Mouse (Mus musculus): ENCODE results near the gene Cpe. TPM values are rescaled to one million over a fixed set of nuclear protein-coding genes. Genes with fewer than 3 reads are reported as not detected.
A peak's percentile ranks its signal among the peaks of the same experiment; 100 is the strongest.

Cpe gene
- total RNA-seq, 2 experiments from 2014 or later: 96.8 to 101 TPM

- no peak for DNase-seq (ENCODE audit: low spot score in 2 of 2)
Observed at GRCm38 (mm10) chr8:64634131-64634865, 58.6 kb downstream of the Cpe start.

DNA sequence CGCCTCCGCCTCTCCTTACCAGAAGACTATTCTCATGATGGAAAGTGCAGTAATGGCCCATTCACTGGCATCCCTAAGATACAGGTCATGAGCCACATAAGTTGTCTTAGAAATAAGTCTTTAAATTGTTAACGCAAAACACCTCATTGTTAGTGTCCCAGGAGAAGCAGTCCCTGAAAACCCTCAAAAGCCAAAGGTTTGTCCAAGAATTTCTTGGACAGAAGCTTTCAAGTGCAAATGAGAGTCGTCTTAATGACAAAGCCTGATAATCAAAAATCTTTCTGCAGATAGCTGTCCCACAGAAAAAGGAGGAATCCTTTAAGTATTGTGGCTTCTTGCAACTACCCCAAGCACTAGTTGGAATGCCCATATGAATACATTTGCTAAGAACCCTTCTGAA lies 60.7 kb downstream of the Cpe start:
- no peak for DNase-seq (ENCODE audit: low spot score in 2 of 2)

DNA sequence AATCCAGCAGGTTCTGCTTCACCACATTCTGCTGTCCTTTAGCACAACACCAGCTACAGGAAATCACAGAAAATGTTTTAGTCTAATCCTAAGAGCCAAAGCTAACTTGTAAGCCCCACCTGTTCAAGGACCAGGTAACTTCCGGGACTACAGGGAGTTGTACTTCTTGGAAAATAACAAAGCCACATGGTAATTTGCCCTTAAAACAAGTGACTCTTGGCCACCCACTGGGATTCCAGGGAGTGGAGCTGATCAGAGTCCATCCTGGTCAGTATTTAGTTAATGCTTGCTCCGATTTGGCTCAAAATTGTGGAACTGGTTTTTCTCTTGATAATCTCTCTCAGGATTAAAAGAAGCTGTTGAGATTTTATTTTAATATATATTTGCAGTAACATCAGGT lies 61.1 kb downstream of the Cpe start:
- DNase-seq (ENCODE audit: low spot score in 2 of 2): no peak

DNA sequence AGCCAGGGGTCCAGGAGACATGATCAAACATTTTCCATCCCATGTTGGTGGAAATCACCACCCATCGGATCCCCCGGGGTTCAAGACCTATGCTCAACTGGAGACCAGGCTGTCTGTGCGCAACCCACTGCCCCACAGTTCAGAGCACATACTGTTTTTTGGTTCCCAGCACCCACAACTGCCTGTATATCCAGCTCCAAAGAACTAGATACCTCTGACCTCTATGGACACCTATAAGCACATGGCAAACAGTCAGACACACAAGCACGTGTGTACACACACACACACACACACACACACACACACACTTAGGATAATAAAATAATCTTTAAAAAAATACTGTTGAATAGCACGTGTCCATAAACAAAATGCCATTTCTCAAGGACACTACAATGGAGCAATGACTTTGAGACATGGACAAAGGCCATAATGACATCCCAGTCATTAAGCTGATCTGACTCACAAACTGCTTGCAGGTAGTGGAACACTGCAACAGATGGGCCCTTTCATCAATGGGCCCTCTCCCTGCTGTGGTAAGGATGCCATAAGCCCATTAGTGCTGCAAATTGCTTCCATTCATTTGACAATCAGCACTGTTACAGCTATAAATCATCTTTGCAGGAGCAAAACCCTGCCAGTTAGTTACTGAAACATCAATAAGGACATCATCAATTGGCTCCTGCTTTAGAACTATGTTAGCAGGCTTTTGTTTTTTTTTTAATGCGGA lies 63.7 kb downstream of the Cpe start:
- DNase-seq (ENCODE audit: low spot score in 2 of 2): no peak

DNA sequence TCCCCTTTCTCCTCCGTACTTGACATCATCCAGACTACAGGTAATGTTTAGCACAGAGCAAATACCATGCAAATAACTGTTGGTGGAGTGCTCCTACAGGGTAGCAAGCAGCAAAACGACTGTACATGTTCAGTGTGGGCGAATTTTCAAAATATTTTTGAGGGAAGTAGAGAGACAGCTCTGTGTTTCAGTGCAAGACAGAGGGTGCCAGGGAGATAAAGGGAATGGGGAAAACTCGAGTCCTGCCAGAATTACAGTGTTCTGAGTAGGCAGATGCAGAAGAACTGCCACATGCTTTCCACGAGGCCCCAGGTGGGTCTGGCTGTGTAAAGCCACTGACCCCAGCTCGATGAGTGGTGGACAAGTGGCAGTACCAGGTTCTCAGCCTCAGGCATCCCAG lies 64.8 kb downstream of the Cpe start:
- DNase-seq (ENCODE audit: low spot score in 2 of 2): no peak

- no peak for DNase-seq (ENCODE audit: low spot score in 2 of 2)
Observed at GRCm38 (mm10) chr8:64624603-64625037, 68.2 kb downstream of the Cpe start.

GRCm38 (mm10) chr8:64620365-64621150 lies 72.3 kb downstream of the Cpe start:
- DNase-seq (ENCODE audit: low spot score in 2 of 2): no peak

GRCm38 (mm10) chr8:64619661-64620060 lies 73.2 kb downstream of the Cpe start:
- DNase-seq (ENCODE audit: low spot score in 2 of 2): no peak

GRCm38 (mm10) chr8:64618618-64619017 lies 74.2 kb downstream of the Cpe start:
- DNase-seq (ENCODE audit: low spot score in 2 of 2): peak in 1 of 2 experiments; percentile 24

DNA sequence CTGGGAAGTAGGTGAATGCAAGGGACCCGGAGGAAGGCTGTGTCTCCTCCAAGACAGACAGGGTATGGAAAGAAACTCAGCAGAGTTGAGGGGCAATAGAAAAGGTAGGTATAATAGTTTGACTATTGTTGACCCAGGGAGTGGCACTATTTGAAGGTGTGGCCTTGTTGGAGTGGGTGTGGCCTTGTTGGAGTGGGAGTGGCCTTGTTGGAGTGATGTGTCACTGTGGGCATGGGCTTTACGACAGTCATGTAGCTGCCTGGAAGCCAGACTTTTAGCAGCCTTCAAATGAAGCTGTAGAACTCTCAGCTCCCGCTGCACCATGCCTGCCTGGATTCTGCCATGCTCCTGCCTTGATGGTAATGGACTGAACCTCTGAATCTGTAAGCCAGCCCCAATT lies 76.3 kb downstream of the Cpe start:
- DNase-seq (ENCODE audit: low spot score in 2 of 2): no peak

DNA sequence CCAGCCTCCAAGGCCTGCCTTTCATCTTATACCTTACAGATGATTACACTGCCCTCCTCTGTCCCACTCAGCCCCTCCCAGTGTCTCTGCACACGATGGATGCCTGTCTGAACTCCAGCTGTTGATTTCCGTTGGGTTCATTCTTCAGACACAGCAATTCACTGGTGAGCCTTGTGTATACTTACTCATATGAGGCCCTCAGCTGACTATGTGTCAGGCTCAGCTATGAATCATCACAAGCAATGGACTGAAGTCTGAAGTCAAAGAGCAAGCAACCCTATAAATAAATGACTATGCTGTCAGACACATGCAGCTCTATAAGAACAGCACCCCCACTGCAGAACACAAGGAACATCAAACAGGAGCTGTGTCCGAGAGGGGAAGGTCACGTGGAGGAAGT lies 77.4 kb downstream of the Cpe start:
- DNase-seq (ENCODE audit: low spot score in 2 of 2): no peak

GRCm38 (mm10) chr8:64613663-64614062 lies 79.2 kb downstream of the Cpe start:
- DNase-seq (ENCODE audit: low spot score in 2 of 2): no peak

DNA sequence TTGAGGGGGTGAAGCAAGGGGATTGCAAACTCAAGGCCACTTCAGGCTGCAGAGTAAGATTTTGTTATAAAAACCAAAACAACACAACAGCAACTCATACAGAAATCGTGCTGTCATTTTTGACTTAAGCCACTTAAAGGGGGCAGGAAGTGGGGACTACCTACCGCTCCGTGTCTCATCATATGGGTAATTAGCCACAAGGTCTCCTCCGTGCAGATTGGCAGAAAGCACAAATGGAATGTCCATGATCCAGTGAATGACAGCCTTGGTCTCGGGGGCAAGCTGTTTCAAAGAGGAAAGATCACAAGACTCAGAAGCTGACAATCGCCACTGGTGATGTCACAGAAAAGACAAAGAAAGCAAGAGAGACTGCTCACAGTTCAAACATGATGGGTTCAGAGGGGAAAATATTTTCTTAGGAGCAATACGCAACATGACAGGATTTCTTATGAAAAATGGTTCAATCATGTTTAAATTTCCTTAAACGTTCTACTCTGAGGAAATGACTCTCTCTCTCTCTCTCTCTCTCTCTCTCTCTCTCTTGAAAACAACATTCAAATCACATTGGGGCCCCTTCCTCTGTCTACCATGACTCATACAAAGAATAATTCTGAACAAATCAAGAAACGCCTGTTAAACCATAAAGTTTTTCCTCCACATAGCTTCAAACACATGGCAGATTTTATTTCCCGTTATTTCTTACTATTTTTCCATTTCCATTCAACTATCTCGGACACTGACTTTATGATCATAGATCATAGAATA lies 81.5 kb downstream of the Cpe start:
- DNase-seq (ENCODE audit: low spot score in 2 of 2): no peak

- DNase-seq (ENCODE audit: low spot score in 2 of 2): no peak
Observed at GRCm38 (mm10) chr8:64608931-64609330, 83.9 kb downstream of the Cpe start.

- DNase-seq (ENCODE audit: low spot score in 2 of 2): no peak
Observed at GRCm38 (mm10) chr8:64606015-64606414, 86.8 kb downstream of the Cpe start.

DNA sequence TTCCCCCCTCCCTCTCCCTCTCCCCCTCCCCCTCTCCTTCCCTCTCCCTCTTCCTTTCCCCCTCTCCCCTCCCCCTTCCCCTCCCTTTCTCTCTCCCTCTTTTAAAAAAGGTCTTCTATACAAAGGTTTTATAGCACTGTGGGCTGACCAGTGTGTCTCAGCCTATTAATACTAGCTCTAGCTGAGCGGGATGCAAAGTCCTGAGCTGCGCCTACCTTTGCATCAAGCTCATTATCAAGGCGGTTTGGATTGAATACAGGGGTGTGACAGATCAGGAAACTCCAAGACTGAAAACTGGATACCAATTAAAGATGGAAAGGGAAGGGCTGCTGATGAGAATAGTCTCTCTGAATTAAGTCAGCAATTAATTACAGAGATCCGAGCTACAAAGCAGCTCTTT lies 94.6 kb downstream of the Cpe start:
- no peak for DNase-seq (ENCODE audit: low spot score in 2 of 2)

- peak; percentile 62 to 75 for DNase-seq (ENCODE audit: low spot score in 2 of 2)
Observed at GRCm38 (mm10) chr8:64597042-64597970, 95.5 kb downstream of the Cpe start.

- DNase-seq (ENCODE audit: low spot score in 2 of 2): no peak
Observed at GRCm38 (mm10) chr8:64596396-64596795, 96.5 kb downstream of the Cpe start.

- DNase-seq (ENCODE audit: low spot score in 2 of 2): no peak
Observed at GRCm38 (mm10) chr8:64590456-64590855, 102.4 kb downstream of the Cpe start.

GRCm38 (mm10) chr8:64582887-64583286 lies 110.0 kb downstream of the Cpe start:
- no peak for DNase-seq (ENCODE audit: low spot score in 2 of 2)

All from gastrocnemius, postnatal 4 days (tissue).